Mouse (Mus musculus): ENCODE results near the gene AI413582. TPM values are rescaled to one million over a fixed set of nuclear protein-coding genes. Genes with fewer than 3 reads are reported as not detected.

The AI413582 gene
- polyA plus RNA-seq, 1 experiment = 120 TPM

- no peak for TF ChIP-seq POLR2A (IDR thresholded peaks at IDR 0.05; ENCODE audit: control insufficient read depth, extremely low read depth, insufficient read depth, low read length, poor library complexity)
- no peak for TF ChIP-seq CTCF (IDR thresholded peaks at IDR 0.05; ENCODE audit: borderline replicate concordance, control insufficient read depth, extremely low read depth, insufficient read depth, low read length, poor library complexity)
- Histone ChIP-seq H3K4me3 (ENCODE audit: control insufficient read depth, insufficient read depth, low read length) (no peak overlapping the region), H3K36me3 (ENCODE audit: control insufficient read depth, insufficient read depth, low read length) (peaks cover 14% of the 10 kb centered on the region; the same call in 1 of the 2 replicates), H3K27me3 (ENCODE audit: control insufficient read depth, insufficient read depth, low read length) (no peaks in the 10 kb centered on the region), H3K27ac (ENCODE audit: control insufficient read depth, insufficient read depth, low read length) (no peak overlapping the region), H3K4me1 (replicated peaks; ENCODE audit: control insufficient read depth, insufficient read depth, low read length) (0 out of 2 replicates have a peak, but pooled peaks cover 1% of the 10 kb centered on the region)
- DNase-seq = no peak
- WGBS = 90% methylated on average over 20 of the region's 20 CpGs
These were observed 15.0 kb upstream of the AI413582 start for GRCm38 (mm10) chr17:27580392-27581068.

GRCm38 (mm10) chr17:27579816-27580215 lies 14.3 kb upstream of the AI413582 start:
- H3K4me1 ChIP-seq (replicated peaks; ENCODE audit: control insufficient read depth, insufficient read depth, low read length) = no peaks in the 10 kb centered on the region
- no peak overlapping the region for H3K4me3 ChIP-seq (ENCODE audit: control insufficient read depth, insufficient read depth, low read length)
- 96% methylated on average over 8 of the region's 8 CpGs for WGBS
- peaks cover 14% of the 10 kb centered on the region; the same call in 1 of the 2 replicates for H3K36me3 ChIP-seq (ENCODE audit: control insufficient read depth, insufficient read depth, low read length)
- no peaks in the 10 kb centered on the region for H3K27me3 ChIP-seq (ENCODE audit: control insufficient read depth, insufficient read depth, low read length)
- no peak for DNase-seq
- TF ChIP-seq CTCF (IDR thresholded peaks at IDR 0.05; ENCODE audit: borderline replicate concordance, control insufficient read depth, extremely low read depth, insufficient read depth, low read length, poor library complexity) (no peak), POLR2A (IDR thresholded peaks at IDR 0.05; ENCODE audit: control insufficient read depth, extremely low read depth, insufficient read depth, low read length, poor library complexity) (no peak)
- no peak overlapping the region for H3K27ac ChIP-seq (ENCODE audit: control insufficient read depth, insufficient read depth, low read length)

- no peak for TF ChIP-seq POLR2A (IDR thresholded peaks at IDR 0.05; ENCODE audit: control insufficient read depth, extremely low read depth, insufficient read depth, low read length, poor library complexity)
- H3K4me1 ChIP-seq (replicated peaks; ENCODE audit: control insufficient read depth, insufficient read depth, low read length) = no peaks in the 10 kb centered on the region
- DNase-seq = no peak
- H3K27ac ChIP-seq (ENCODE audit: control insufficient read depth, insufficient read depth, low read length) = no peak overlapping the region
- H3K27me3 ChIP-seq (ENCODE audit: control insufficient read depth, insufficient read depth, low read length) = no peaks in the 10 kb centered on the region
- H3K36me3 ChIP-seq (ENCODE audit: control insufficient read depth, insufficient read depth, low read length) = peaks cover 14% of the 10 kb centered on the region; the same call in 1 of the 2 replicates
- no peak overlapping the region for H3K4me3 ChIP-seq (ENCODE audit: control insufficient read depth, insufficient read depth, low read length)
- 98% methylated on average over 10 of the region's 10 CpGs for WGBS
These were observed 12.9 kb upstream of the AI413582 start for GRCm38 (mm10) chr17:27578487-27578886.

GRCm38 (mm10) chr17:27577468-27577867 lies 11.9 kb upstream of the AI413582 start:
- H3K27me3 ChIP-seq (ENCODE audit: control insufficient read depth, insufficient read depth, low read length) = no peaks in the 10 kb centered on the region
- TF ChIP-seq CTCF (IDR thresholded peaks at IDR 0.05; ENCODE audit: borderline replicate concordance, control insufficient read depth, extremely low read depth, insufficient read depth, low read length, poor library complexity) = peak; percentile 34; the same call in 1 of the 2 replicates
- TF ChIP-seq POLR2A (IDR thresholded peaks at IDR 0.05; ENCODE audit: control insufficient read depth, extremely low read depth, insufficient read depth, low read length, poor library complexity) = no peak

GRCm38 (mm10) chr17:27576056-27576455 lies 10.5 kb upstream of the AI413582 start:
- Histone ChIP-seq H3K36me3 (ENCODE audit: control insufficient read depth, insufficient read depth, low read length) (peaks cover 10% of the 10 kb centered on the region; the same call in 1 of the 2 replicates), H3K4me1 (replicated peaks; ENCODE audit: control insufficient read depth, insufficient read depth, low read length) (no peaks in the 10 kb centered on the region), H3K27me3 (ENCODE audit: control insufficient read depth, insufficient read depth, low read length) (no peaks in the 10 kb centered on the region), H3K27ac (ENCODE audit: control insufficient read depth, insufficient read depth, low read length) (no peak overlapping the region), H3K4me3 (ENCODE audit: control insufficient read depth, insufficient read depth, low read length) (no peak overlapping the region)
- 97% methylated on average over 7 of the region's 7 CpGs for WGBS
- DNase-seq = no peak
- no peak for TF ChIP-seq CTCF (IDR thresholded peaks at IDR 0.05; ENCODE audit: borderline replicate concordance, control insufficient read depth, extremely low read depth, insufficient read depth, low read length, poor library complexity)
- TF ChIP-seq POLR2A (IDR thresholded peaks at IDR 0.05; ENCODE audit: control insufficient read depth, extremely low read depth, insufficient read depth, low read length, poor library complexity) = no peak

More at GRCm38 (mm10) chr17:27577468-27577867, 11.9 kb upstream of the AI413582 start:
- DNase-seq = no peak
- Histone ChIP-seq H3K4me1 (replicated peaks; ENCODE audit: control insufficient read depth, insufficient read depth, low read length) (no peaks in the 10 kb centered on the region), H3K4me3 (ENCODE audit: control insufficient read depth, insufficient read depth, low read length) (no peak overlapping the region), H3K27ac (ENCODE audit: control insufficient read depth, insufficient read depth, low read length) (no peak overlapping the region), H3K36me3 (ENCODE audit: control insufficient read depth, insufficient read depth, low read length) (peaks cover 14% of the 10 kb centered on the region; the same call in 1 of the 2 replicates)
- 90% methylated on average over 6 of the region's 6 CpGs for WGBS

GRCm38 (mm10) chr17:27575116-27575776 lies 9.7 kb upstream of the AI413582 start:
- Histone ChIP-seq H3K36me3 (ENCODE audit: control insufficient read depth, insufficient read depth, low read length) (peaks cover 2% of the 10 kb centered on the region; the same call in 1 of the 2 replicates), H3K4me3 (ENCODE audit: control insufficient read depth, insufficient read depth, low read length) (no peak overlapping the region), H3K27me3 (ENCODE audit: control insufficient read depth, insufficient read depth, low read length) (no peaks in the 10 kb centered on the region), H3K4me1 (replicated peaks; ENCODE audit: control insufficient read depth, insufficient read depth, low read length) (no peaks in the 10 kb centered on the region), H3K27ac (ENCODE audit: control insufficient read depth, insufficient read depth, low read length) (no peak overlapping the region)
- no peak for TF ChIP-seq CTCF (IDR thresholded peaks at IDR 0.05; ENCODE audit: borderline replicate concordance, control insufficient read depth, extremely low read depth, insufficient read depth, low read length, poor library complexity)
- TF ChIP-seq POLR2A (IDR thresholded peaks at IDR 0.05; ENCODE audit: control insufficient read depth, extremely low read depth, insufficient read depth, low read length, poor library complexity) = no peak
- no peak for DNase-seq
- 90% methylated on average over 10 of the region's 10 CpGs for WGBS
